Mouse (Mus musculus) spleen, adult 2 months (tissue): ENCODE data around the gene Camta1. TPM values are rescaled to one million over a fixed set of nuclear protein-coding genes. Genes with fewer than 3 reads are reported as not detected.

Experiments used
- DNase-seq, 2 experiments: peaks; one replicate each; pipeline versions ENCODE4 v3.0.0 to v3.0.0-alpha.2; 2012 to 2021; ENCODE audit warnings: low spot score in 2 of 2, low read depth in 1 of 2
- H3K27ac ChIP-seq: fragments of 200-500 bp; 2 replicates; pipeline ENCODE4 v1.5.1; 2012; ENCODE audit warnings: low read length, inconsistent platforms; ENCODE audit not compliant: insufficient read depth
- H3K27me3 ChIP-seq: fragments of 200-500 bp; 2 replicates; pipeline ENCODE4 v1.6.1; 2012; ENCODE audit warnings: mild to moderate bottlenecking, moderate library complexity, low read length, inconsistent platforms; ENCODE audit not compliant: control insufficient read depth, insufficient read depth
- H3K36me3 ChIP-seq: fragments of 200-500 bp; 2 replicates; pipeline ENCODE4 v1.6.1; 2012; ENCODE audit warnings: mild to moderate bottlenecking, low read length, inconsistent platforms; ENCODE audit not compliant: control insufficient read depth, insufficient read depth
- H3K4me1 ChIP-seq: fragments of 200-500 bp; 2 replicates; pipeline ENCODE4 v1.6.1; 2011; ENCODE audit warnings: inconsistent platforms; ENCODE audit not compliant: control insufficient read depth, insufficient read depth, insufficient read length
- H3K4me3 ChIP-seq: fragments of 200-500 bp; 2 replicates; pipeline ENCODE4 v1.5.1; 2011; ENCODE audit warnings: mild to moderate bottlenecking, inconsistent platforms; ENCODE audit not compliant: insufficient read depth, insufficient read length; ENCODE audit errors: extremely low read depth
- CTCF ChIP-seq: fragments of 200-500 bp; IDR thresholded peaks from 2 replicates; pipeline ENCODE4 v1.5.1; 2011; ENCODE audit warnings: mild to moderate bottlenecking, inconsistent platforms; ENCODE audit not compliant: insufficient read depth, insufficient read length, insufficient replicate concordance; ENCODE audit errors: extremely low read depth
- POLR2A ChIP-seq: fragments of 200-500 bp; IDR thresholded peaks from 2 replicates; pipeline ENCODE4 v1.6.1; 2011; ENCODE audit warnings: low read depth, low read length, inconsistent platforms
- WGBS: fragments of 180-500 bp; shearing (Covaris S2); methylation state at CpG from one replicate; pipeline ENCODE4 v1.1.7; 2018; 5-methylcytosine and 5-hydroxymethylcytosine counted together
- polyA plus RNA-seq: library from polyadenylated mRNA; depleted of rRNA; stranded (reverse); fragments of >200 nt; gene quantifications from 2 replicates; pipeline ENCODE4 v1.2.3, GENCODE M21; 2012

Camta1 gene
- polyA plus RNA-seq, 1 experiment, result 7.7 TPM

DNA sequence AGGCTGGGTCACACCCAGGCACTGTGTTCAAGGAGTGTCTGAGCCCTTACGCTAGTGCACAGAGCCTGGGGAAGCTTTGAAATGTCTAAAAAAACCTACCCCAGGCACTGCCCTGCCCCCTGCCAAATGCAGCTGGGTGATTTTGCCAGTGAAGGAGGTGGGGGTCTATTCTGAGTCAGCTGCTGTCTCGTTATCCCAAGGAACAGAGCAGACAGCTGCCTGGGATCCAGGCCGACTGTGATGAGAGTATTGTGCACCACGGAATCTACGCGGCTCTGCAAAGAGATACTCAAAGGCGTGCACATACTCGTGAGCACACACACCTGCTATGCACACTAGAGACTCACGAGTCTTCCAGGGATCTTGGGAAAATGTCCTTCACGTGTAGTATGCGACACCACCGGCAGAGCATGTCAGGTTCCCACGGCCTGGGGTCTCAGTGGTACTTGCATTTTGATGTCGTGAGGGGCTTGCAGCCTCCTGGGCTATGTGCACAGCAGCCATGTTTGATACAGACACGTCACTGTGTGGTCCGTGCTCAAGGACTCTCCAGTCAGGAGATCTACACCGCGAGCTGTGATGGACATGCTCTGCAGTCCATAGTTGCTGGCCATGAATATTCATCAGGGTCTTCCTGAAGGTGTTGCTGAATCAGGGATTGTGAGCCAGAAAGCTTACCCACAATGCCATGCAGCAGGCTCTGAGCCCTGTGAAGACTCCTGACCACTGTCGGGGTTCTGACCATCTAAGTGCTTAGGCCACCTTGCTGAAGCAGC, 529.4 kb downstream of the Camta1 start:
- no peaks in the 10 kb centered on the region for H3K36me3 ChIP-seq
- no peaks in the 10 kb centered on the region for H3K4me1 ChIP-seq
- WGBS, result 82% methylated on average over 19 of the region's 19 CpGs
- no peaks in the 10 kb centered on the region for H3K27me3 ChIP-seq
- no peak overlapping the region for H3K27ac ChIP-seq
- no peak overlapping the region for H3K4me3 ChIP-seq
- no peak for DNase-seq
- TF ChIP-seq CTCF (no peak), POLR2A (no peak)

DNA sequence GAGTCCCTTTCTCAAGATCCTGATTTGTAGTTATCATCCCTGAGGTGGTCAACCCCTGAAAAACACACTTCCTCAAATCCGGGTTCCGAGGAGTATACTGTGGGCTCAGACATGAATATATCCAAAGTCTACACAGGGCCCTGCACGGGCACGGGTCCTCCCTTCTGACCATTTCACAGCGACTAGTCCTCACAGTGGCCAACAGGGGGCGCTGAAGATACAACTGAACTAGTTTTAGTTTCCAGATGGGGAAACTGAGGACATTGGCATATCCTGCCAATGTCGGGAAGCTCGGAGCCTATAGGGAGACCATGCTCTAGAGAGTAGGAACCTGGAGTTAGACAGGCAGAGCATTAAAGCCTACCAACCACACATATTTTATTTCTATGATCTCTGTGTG, 530.7 kb downstream of the Camta1 start:
- Histone ChIP-seq H3K27me3 (no peaks in the 10 kb centered on the region), H3K4me3 (no peak overlapping the region), H3K27ac (no peak overlapping the region), H3K36me3 (no peaks in the 10 kb centered on the region), H3K4me1 (no peaks in the 10 kb centered on the region)
- no peak for DNase-seq
- 57% methylated on average over 8 of the region's 8 CpGs for WGBS
- no peak for TF ChIP-seq POLR2A
- TF ChIP-seq CTCF, result no peak

- 69% methylated on average over 6 of the region's 6 CpGs for WGBS
- no peak for TF ChIP-seq POLR2A
- no peak for TF ChIP-seq CTCF
- H3K27me3 ChIP-seq, result no peaks in the 10 kb centered on the region
- H3K4me1 ChIP-seq, result no peaks in the 10 kb centered on the region
- no peak overlapping the region for H3K4me3 ChIP-seq
- H3K36me3 ChIP-seq, result no peaks in the 10 kb centered on the region
- no peak overlapping the region for H3K27ac ChIP-seq
- no peak for DNase-seq
Observed at GRCm38 (mm10) chr4:151328071-151328470, 533.6 kb downstream of the Camta1 start.

GRCm38 (mm10) chr4:151326971-151327686, 534.5 kb downstream of the Camta1 start:
- TF ChIP-seq POLR2A (no peak), CTCF (no peak)
- Histone ChIP-seq H3K4me1 (no peaks in the 10 kb centered on the region), H3K36me3 (no peaks in the 10 kb centered on the region), H3K4me3 (no peak overlapping the region), H3K27ac (no peak overlapping the region), H3K27me3 (no peaks in the 10 kb centered on the region)
- DNase-seq, result no peak
- 90% methylated on average over 8 of the region's 8 CpGs for WGBS

GRCm38 (mm10) chr4:151316428-151316827, 545.2 kb downstream of the Camta1 start:
- TF ChIP-seq POLR2A (no peak), CTCF (no peak)
- no peak for DNase-seq
- Histone ChIP-seq H3K4me3 (no peak overlapping the region), H3K36me3 (no peaks in the 10 kb centered on the region), H3K27ac (no peak overlapping the region), H3K4me1 (no peaks in the 10 kb centered on the region), H3K27me3 (no peaks in the 10 kb centered on the region)
- WGBS, result 81% methylated on average over 10 of the region's 10 CpGs

DNA sequence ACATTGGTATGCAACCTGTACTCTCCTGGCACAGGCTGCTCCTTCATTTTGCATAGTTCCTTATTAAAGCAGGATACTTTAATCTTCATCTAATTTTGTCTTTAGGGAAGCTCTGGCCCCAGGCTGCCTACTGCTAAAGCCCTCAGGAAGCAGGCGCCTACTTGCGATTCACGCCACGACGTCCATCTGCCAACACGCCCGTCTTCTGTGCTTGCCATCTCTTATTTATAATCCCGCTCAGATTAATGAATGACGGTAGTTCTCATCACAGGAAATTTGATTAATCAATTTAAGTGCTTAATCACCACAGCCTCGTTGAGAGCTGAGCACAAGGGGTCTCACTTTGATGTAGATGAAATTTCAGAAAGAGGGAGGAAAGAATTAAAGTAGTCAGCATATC, 546.0 kb downstream of the Camta1 start:
- no peak for DNase-seq
- TF ChIP-seq POLR2A (no peak), CTCF (no peak)
- no peak overlapping the region for H3K4me3 ChIP-seq
- no peak overlapping the region for H3K27ac ChIP-seq
- WGBS, result 82% methylated on average over 10 of the region's 10 CpGs
- H3K27me3 ChIP-seq, result no peaks in the 10 kb centered on the region
- H3K36me3 ChIP-seq, result no peaks in the 10 kb centered on the region
- H3K4me1 ChIP-seq, result no peaks in the 10 kb centered on the region

DNA sequence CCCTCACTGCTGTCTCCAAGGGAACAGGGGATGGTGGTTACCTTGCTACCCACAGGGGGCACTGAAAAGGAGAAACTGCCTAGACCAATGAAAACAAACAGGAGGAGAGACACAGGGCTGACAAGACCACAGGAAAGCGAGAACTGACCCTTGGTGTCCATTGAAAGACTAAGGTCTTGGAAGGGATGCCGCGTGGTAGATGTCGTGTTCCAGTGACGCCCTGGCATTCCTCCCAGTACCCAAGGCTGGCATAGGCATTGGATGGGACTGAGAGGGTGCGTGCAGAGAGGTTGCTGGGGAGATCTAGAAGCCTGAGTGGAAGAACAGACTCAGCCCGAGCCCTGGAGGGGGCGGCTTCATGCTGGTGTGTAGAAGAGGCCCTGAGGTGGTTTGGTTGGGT, 550.9 kb downstream of the Camta1 start:
- no peaks in the 10 kb centered on the region for H3K36me3 ChIP-seq
- H3K27ac ChIP-seq, result no peak overlapping the region
- no peaks in the 10 kb centered on the region for H3K27me3 ChIP-seq
- WGBS, result 82% methylated on average over 8 of the region's 8 CpGs
- no peaks in the 10 kb centered on the region for H3K4me1 ChIP-seq
- no peak overlapping the region for H3K4me3 ChIP-seq
- DNase-seq, result no peak
- TF ChIP-seq POLR2A (no peak), CTCF (no peak)
